Mouse (Mus musculus) layer of hippocampus, adult 11-12 months (tissue): Measurements from ENCODE around the gene Zfpm1.

Experiments
- DNase-seq: peaks from one replicate; pipeline ENCODE4 v3.0.0; 2022; ENCODE audit warnings: low spot score

Gene Zfpm1

DNA sequence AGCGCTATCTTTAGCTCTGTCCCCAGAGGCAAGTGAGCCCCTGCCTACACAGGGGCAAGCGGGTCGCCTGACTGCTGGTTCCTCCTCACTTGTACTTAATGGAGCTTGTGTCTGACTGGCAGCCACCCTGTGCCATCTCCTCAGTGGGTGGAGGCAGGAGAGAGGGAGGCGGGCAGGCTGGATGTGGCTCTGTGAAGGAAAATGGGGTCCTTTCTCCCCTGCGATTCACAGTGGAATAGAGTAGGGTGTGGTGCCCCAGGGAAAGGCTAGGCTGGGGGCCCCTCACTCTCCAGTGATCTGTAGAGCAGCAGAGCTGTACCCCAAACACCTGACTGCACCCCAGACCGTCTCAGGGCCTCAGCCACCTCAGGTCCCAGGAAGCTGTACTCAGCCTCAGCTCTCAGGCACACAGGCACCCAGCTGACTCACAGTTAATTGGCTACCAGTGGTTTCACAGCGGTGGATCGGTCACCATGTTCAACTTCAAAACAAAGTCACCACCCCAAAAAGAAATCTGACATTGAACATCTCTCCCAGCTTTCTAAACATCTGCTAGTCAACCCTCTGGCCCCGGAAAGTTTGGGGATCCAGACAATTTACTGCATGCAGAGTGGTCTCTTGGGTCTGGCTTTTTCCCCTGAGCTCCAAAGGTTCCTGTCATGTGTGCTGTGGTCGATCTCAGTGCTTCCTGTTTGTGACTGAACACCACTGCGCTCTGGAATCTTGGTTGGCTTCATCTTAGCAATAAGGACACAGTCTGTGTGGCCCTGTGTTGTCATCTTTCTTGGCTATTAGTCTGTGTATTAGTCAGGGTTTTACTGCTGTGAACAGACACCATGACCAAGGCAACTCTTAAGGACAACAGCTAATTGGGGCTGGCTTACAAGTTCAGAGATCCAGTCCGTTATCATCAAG, 63.5 kb downstream of the Zfpm1 start:
- no peak for DNase-seq

DNA sequence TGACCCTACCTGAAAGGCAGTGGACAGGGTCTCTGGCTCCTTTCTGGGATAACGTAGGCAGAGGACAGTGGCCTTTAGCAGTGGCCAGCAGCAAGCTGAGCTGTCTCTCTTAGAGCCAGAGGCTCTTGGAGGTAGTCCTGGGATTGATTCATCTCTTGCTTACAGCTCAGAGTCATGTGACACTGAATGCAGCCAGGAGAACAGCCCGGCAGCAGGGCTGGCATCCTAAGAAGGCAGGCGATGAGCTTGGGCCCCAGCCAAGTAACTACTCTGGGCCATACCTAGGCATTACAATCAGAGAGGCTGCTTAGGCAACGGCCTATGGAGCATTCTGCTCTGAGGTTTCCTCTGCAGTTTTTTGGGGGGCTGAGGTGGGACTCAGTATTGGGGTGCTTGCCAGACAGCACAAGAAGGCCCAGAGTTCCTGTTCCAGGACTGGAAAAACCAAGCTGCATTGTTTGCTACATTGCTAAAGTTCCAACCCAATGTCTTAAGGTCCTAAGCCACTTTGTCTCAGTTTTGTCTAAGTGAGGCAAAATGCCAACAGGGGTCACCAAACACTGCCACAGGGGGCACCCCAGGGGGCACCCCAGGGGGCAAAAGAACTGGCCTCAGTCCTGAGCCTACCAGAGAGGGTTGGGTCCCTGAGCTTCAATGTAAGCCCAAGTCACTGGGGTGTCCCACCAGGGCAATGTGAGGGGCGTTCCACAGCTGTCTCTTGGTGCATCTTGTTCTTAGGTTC, 66.0 kb downstream of the Zfpm1 start:
- peak; percentile 82 for DNase-seq

DNA sequence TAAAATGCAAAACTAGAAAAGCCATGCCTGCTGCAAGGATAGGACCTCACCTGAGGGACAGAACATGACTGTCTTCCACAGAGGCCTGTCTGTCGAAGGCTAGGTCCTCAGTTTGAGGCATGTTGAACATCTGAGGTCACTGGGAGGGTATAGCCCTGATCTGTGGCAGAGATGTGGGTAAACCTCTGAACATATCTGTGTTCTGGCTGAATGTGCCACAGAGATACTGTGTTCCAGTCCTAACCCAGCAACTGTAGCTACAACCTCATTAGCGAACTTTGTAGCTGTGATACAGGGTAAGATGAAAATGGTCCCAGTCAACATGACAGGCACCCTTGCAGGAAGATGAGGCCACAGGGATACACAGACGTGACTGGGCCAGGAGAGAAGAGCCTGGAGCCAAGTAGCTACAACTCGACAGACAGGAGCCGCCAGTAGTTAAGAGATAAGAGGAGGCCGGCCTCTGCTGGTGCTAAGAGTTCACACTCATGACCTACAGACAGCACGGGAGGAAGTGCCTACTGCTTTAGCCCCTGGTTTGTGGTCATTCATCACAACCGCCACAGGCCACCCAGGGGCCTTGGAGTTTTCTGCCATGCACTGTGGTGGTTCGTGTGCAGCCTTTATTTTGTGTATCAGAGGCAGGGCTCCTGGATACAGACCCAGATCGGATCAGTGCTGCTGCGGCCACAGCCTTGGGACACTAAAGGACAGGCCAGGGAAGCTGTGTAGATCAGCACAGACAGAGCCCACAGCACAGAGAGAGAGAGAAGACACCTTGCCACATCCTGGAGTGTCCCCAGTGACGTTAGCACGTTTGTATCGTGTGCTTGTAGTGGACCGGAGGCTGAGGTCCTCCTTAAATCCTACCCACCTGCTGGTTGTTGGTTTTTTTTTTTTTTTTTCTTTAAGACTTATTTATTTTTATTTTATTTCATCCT, 67.7 kb downstream of the Zfpm1 start:
- no peak for DNase-seq

DNA sequence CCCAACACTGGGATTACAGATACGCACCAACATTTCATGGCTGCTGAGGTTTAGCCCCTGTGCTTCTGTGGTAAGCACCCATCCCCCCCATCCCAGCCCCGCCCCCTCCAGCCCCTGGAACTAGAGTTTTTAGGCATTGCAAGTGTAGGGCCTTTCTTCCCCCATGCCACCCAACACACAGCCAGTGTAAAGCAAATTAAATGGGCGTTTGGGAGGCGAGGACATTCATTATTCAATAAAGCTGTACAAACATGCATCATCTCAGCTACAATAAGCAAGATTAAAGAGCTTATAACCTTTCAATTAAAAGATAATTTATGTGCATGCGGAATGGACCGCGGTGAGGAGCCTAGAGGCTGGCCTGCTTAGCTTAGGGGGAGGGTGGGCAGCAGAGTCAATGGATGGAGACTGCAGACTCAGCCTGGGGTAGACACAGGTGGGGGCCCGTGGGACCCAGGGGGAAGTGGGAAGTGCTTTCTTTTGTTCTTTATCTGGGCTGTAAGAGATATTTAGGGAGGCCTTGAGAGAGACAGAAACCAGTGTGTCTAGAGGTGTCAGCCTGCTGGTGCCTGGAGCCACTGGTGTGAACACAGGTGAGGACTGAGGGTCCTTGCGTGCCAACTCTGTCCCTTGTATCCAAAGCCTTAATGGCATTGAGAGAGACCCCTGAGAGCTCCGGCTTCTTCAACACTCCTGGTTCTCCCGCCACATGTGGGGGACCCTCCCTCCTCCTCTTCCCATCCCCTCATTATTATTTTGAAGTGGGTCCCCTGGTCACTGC, 68.6 kb downstream of the Zfpm1 start:
- DNase-seq, result no peak

DNA sequence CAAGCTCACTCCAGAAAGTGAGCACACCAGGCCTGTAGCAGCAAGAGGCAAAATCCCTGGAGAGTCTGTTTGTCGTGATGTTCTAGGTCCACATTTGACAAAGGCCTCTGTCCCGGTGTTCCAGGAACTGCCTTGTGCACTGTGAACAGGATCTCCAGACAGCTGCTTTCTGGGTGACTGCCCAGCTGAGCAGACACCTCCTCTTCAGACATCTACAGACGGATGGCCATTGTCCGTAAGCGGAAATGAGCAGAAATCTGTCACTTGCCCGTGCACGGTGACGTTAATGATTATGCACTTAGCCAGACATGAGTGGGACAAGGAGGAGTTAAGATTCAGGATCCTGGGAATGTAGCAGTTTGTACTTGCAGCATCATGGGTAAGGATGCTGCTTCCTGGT, 72.2 kb downstream of the Zfpm1 start:
- no peak for DNase-seq

DNA sequence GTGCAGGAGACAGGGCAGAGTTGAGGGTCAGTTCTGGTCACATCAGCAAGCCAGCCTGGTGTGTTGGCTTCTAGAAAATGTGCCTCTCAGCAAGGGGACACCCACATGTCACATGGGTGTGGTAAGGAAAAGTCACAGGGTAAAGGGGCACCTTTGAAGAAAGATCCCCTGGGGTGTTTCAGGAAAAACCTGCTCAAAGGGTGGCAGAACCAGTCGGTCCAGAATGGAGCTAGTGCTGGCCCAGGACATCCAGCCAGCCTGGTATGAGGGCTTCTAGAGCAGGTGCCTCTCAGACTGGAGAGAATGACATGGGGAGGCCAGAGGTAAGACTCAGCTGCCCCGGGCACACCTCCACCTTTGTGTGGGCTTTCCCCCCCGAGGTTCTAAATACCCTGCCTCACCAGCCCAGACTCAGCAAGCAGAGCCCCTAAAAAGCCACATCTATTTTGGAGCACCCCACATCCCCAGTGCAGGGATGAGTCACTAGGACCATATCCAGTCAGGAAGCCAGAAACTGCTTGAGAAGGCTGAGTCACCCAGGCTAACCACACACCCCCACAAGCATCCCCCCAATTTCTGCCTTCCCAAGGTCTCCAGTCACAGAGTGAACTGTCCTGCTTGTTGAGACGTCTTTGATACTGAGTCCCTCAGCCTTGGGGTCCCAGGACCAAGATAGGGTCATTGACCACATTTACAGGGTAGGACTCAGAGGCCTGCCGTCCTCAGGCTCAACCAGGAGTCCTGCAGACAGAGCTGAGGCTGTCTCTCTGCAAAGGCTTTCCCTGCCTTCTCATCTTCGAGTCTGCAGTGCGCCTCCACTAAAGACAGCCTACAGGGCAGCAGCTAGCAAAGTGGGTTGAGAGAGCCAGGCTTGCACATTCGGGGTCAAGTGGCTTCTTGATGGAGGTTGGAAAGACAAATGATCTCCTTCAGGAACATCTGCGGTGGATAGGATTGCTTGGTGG, 74.0 kb downstream of the Zfpm1 start:
- DNase-seq, result no peak

DNA sequence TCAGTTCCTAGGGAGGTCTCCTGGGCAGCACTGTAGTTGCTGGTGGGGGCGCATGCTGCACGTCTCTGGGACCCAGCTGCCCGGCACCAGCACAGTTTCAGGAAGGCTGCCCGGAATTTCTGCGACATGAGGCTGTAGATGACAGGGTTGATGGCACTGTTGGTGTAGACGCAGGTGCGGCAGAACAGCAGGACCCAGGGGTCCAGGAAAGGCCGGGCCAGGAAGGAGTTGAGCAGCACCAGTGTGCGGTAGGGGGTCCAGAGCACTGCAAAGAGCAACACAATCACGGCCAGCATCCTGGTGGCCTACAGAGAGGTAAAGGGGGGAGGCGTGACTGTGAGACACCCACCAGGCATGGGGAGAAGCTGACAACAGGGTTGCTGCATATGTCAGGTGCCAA, 75.3 kb downstream of the Zfpm1 start:
- no peak for DNase-seq

DNA sequence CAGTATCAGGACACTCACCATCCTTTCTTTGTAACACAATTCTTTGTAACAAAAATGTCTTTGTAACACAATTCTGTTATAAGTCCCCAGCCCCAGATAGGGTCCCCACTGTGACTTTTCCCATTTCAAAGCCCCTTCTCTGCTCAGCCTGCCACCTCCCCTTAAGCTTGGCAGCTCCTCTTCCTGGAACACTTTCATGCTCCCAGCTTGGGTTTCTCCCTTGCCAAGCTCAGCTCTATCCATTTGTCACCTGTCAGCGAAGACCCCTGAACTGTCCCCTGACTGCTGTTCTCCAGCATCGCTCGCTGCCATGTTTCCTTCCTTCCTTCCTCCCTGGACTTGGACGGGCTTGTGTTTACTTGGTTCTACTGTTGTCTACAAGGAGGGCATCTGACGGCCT, 75.7 kb downstream of the Zfpm1 start:
- no peak for DNase-seq

DNA sequence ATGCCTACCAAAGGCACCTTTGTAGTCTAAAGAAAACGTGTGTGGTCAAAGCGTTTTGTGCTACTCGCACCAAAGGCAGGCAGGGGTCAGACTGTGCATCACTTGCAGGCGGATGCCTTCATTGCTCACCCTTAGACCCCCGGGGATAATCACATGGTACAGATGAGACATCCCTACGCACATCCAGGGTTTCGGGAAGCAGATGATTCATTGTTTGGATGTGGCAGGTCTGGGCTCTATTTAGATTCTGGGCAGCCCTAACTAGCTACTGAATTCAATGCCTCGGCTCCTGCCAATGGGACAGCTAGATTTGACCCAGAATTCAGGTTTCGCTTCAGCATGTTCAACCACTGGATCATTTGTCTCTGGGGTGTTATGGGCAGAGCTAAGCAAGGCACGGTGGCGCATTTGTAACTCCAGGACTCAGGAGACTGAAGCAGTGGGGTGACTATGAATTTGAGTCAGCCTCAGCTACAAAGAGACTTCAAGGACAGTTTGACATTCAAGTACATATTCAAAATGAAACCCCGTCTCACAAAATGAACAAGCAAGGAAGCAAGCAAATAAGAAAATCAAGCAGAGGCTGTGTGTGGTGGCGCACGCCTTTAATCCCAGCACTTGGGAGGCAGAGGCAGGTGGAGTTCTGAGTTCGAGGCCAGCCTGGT, 77.3 kb downstream of the Zfpm1 start:
- DNase-seq, result no peak

DNA sequence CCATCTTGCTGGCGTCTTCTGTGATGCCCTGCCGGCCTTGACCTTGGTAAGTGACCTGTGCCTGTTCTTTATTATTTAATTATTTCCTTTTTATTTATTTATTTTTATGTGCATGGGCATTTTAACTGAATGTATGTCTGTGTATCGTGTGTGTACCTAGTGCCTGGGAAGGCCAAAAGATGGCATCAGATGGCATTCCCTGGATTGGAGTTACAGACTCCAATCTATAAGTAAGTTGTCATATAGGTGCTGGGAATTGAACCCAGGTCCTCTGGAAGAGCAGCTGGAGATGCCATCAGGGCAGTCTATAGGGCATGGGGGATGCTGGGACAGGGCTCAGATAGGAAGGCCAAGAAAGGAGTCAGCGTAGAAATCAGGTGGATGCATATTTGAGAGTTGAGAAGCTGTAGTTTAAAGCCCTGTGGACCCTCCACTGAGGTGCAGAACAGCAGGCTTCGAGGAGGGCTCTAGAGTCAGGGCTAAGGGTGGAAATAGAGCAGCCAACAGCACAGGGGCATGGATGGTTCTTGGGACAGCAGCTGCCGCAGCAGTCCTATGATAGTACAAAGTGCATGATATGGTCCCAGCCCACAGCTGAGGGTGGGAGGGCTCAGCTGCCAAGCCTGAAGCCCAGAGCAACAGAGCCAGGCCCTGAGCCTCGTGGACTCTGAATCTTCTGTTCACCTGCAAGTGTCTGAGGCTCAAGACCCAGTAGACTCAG, 78.9 kb downstream of the Zfpm1 start, which contains the start of gene Trhr2:
Trhr2 (minus strand) TSS at position 51 of the 721 bp plus-strand sequence.
- DNase-seq, result no peak

DNA sequence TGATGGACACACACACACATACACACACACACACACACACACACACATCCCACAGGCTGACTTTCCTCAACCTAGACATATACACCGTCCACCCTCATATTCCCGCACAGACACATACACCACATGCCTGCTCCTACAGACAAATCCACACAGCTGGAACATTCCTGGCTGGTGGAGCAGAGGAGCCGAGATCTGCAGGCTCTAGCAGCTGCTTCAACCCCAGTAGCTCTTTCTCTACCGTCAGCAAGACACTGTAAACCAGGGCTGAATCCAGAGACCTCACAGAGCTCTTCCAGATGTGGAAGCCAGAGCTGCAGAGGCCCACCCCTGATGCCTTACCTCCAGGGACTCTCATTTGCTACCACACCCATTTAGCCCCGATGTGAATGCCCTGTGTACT, 80.3 kb downstream of the Zfpm1 start:
- DNase-seq, result no peak

DNA sequence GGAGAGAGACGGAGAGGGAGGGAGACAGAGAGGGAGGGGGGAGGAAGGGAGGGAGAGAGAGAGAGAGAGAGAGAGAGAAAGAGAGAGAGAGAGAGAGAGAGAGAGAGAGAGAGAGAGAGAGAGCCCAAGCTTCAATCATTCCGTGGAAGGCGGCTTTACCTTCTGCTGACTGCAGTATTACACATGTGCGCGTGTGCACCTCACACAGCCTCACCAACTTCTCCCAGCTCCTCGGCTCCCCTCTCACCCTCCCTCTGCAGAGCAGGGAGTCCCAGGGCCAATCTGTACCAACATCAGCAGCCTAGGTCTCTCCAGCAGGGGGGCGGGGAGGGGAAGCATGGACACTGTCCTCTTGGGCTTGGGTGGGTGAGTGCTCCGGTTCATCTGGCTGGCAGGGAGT, 81.0 kb downstream of the Zfpm1 start:
- no peak for DNase-seq

DNA sequence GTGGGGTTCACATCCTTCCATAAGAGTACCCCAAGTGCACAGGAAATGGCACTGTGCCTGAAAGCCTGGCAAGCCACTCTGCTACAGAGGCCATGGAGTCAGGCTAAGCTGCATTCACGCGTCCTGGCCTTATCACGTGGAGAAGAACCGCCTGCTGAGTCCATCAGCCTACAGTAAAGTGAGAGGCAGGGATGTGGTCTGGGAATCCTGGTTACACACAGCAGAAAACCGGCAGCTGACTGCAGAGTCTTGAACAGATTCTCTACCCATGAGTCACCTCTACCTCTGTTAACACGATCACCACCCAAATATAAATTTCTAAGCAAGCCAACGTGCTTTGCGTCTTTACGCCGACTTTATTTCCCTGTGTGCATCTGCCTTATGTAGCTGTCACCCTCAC, 86.6 kb downstream of the Zfpm1 start:
- no peak for DNase-seq

DNA sequence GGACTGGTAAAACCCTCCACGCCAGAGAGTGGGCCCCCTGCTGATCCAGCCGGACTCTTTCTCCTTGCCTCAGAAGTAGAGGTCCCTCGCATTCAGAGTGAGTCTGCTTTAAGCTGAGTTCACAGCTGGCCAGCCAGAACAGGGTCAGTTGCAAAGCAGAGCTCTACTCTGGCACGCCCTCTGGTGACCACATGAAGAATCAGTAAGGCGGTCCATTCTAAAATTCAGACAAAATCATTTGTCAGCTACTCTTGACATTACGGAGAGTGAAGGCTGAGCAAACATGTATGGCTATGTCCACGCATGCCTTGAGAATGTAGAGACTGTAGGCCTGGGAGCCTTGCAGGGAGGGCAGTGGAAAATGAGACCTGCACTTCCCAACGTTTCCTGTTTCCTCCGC, 87.7 kb downstream of the Zfpm1 start:
- peak; percentile 56 for DNase-seq

DNA sequence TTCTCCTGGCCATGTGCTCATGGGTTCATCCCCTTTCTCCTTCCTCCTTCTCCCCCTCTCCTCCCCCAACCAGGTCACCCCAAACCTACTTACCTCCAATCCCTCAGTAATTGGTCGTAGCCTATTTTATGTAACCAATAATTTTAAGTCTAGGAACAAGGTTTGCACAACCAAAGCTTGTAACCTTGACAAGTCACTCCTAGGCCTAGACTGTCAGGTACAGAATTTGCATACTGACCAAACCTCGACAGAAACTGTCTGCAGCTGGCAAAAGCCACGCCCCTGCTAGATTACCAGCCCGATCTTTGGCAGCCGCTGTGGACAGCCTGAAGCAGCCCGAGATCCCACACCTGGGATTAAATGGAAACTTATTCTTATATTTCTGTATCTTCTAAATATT, 89.8 kb downstream of the Zfpm1 start:
- DNase-seq, result no peak

DNA sequence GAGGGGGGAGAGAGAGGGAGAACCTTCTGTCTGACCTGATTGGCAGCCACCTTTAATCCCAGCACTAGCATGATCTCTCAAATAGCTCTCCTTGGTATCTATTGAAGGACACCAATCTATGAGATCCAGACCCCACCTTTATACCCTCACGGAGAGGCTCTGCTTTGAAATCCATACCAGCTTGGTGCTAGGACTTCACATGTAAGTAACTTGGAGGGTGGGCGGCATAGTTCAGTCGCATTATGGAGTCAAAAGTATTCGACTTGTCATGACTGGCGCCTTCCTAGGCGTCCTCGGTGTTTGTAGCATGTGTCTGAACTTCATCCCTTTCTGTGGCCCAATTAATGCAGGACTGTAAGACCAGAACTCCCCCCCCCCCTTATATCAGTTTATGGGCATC, 93.4 kb downstream of the Zfpm1 start:
- no peak for DNase-seq

DNA sequence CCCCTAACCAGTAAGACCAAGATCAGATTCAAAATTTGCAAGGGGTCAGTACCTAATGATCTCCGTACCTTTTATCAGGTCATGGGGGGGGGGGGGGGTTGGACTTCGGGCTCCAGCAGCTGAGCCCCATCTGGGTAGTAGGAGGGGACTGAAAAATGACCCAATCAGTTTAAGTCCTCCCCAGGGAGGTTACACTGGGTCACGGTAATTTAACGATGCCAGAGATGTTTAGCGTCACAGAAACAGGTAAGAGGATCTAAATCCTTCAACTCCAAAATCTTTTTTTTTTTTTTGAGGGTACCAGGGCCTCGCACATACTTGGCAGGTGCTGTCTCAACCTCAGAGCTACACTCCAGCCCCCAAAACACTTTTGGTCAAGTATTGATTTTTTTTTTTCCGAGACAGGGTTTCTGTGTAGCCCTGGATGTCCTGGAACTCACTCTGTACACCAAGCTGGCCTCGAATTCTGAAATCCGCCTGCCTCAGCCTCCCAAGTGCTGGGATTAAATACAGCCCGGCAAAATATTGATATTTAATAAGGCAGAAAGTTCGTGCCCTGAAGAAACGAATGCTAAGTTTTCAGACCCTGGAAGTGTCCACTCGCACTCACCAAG, 93.9 kb downstream of the Zfpm1 start:
- DNase-seq, result no peak
